Mouse (Mus musculus) heart, embryonic 14.5 days (tissue): ENCODE results near the gene Hopx. TPM values are rescaled to one million over a fixed set of nuclear protein-coding genes. Genes with fewer than 3 reads are reported as not detected.

Source experiments
- ATAC-seq: fragments of 200-750 bp; cut with Nextera tagmentation; 2 replicates; pipeline ENCODE4 v1.8.0; 2017; ENCODE audit warnings: low read depth, moderate TSS enrichment; ENCODE audit not compliant: insufficient number of reproducible peaks, insufficient read depth, low FRiP score
- H3K27ac ChIP-seq, 2 experiments: fragments of 200-500 bp in 1 of 2; fragments of 300-500 bp in 1 of 2; sonication (generic) in 1 of 2; replicated peaks in 1 of 2; 2 replicates each; pipeline ENCODE4 v1.5.1; 2012 to 2014; ENCODE audit warnings: low read depth in 2 of 2, low read length in 2 of 2, control low read depth in 1 of 2, mild to moderate bottlenecking in 1 of 2, mixed read lengths in 1 of 2; ENCODE audit not compliant: control insufficient read depth in 1 of 2, insufficient read depth in 1 of 2
- H3K27me3 ChIP-seq: fragments of 300-500 bp; sonication (generic); 2 replicates; pipeline ENCODE4 v1.6.1; 2014; ENCODE audit warnings: mild to moderate bottlenecking, low read length, control low read depth; ENCODE audit not compliant: control insufficient read depth, insufficient read depth
- H3K36me3 ChIP-seq: fragments of 300-500 bp; sonication (generic); 2 replicates; pipeline ENCODE4 v1.6.1; 2014; ENCODE audit warnings: mild to moderate bottlenecking, control low read depth, low read length, mixed read lengths; ENCODE audit not compliant: control insufficient read depth, insufficient read depth
- H3K4me1 ChIP-seq, 2 experiments: fragments of 200-500 bp in 1 of 2; fragments of 300-500 bp in 1 of 2; sonication (generic) in 1 of 2; 2 replicates each; pipeline ENCODE4 v1.6.1; 2012 to 2014; ENCODE audit warnings: low read length in 2 of 2, control low read depth in 1 of 2, mixed read lengths in 1 of 2; ENCODE audit not compliant: control insufficient read depth in 2 of 2, insufficient read depth in 2 of 2
- H3K4me2 ChIP-seq: fragments of 300-500 bp; sonication (generic); 2 replicates; pipeline ENCODE4 v1.6.1; 2014; ENCODE audit warnings: mild to moderate bottlenecking, low read length
- H3K4me3 ChIP-seq, 2 experiments: fragments of 200-500 bp in 1 of 2; fragments of 300-500 bp in 1 of 2; sonication (generic) in 1 of 2; 2 replicates each; pipeline ENCODE4 v1.5.1; 2012 to 2014; ENCODE audit warnings: low read length in 2 of 2, mild to moderate bottlenecking in 2 of 2, control low read depth in 1 of 2, low read depth in 1 of 2, moderate library complexity in 1 of 2; ENCODE audit not compliant: control insufficient read depth in 1 of 2, insufficient read depth in 1 of 2
- H3K9ac ChIP-seq: fragments of 300-500 bp; sonication (generic); 2 replicates; pipeline ENCODE4 v1.6.1; 2014; ENCODE audit warnings: mild to moderate bottlenecking, low read length
- H3K9me3 ChIP-seq: fragments of 300-500 bp; sonication (generic); 2 replicates; pipeline ENCODE4 v1.6.1; 2016; ENCODE audit warnings: low read length, control low read depth; ENCODE audit not compliant: control insufficient read depth
- WGBS: fragments of 180-500 bp; shearing (Covaris S2); extraction: QIAGEN DNeasy Blood & Tissue Kit; methylation state at CpG from one replicate; pipeline ENCODE4 v1.1.7; 2014; 5-methylcytosine and 5-hydroxymethylcytosine counted together
- polyA plus RNA-seq: library from polyadenylated mRNA; unstranded; fragments of >200 nt; fragmentation: Nextera tagmentation; extraction: Ambion mirVana; gene quantifications from 2 replicates; pipeline ENCODE4 v1.2.1, GENCODE M21; 2014

The Hopx gene
- polyA plus RNA-seq, 1 experiment from 2014 or later, result 34.0 TPM

GRCm38 (mm10) chr5:77151738-77152137 is 36.8 kb upstream of the Hopx start:
- H3K27ac ChIP-seq, result no peak overlapping the region

GRCm38 (mm10) chr5:77151075-77151474 is 36.2 kb upstream of the Hopx start:
- peaks cover 4 to 6% of the 10 kb centered on the region in 2 experiments; a peak in 2 of 4 replicates for H3K4me1 ChIP-seq
- H3K27me3 ChIP-seq, result no peaks in the 10 kb centered on the region
- H3K36me3 ChIP-seq, result no peaks in the 10 kb centered on the region
- no peaks in the 10 kb centered on the region for H3K9me3 ChIP-seq
- no peak overlapping the region for H3K9ac ChIP-seq
- 21% methylated on average over 7 of the region's 7 CpGs for WGBS
- ATAC-seq, result peak; percentile 58; the same call in 1 of the 2 replicates
- H3K4me2 ChIP-seq, result no peak overlapping the region
- no peak overlapping the region for H3K4me3 ChIP-seq
- H3K27ac ChIP-seq, result no peak overlapping the region

More at GRCm38 (mm10) chr5:77151738-77152137, 36.8 kb upstream of the Hopx start:
- ATAC-seq, result no peak
- Histone ChIP-seq H3K4me2 (no peak overlapping the region), H3K4me1 (peaks cover 4 to 6% of the 10 kb centered on the region in 2 experiments; a peak in 2 of 4 replicates), H3K36me3 (no peaks in the 10 kb centered on the region), H3K4me3 (no peak overlapping the region), H3K9ac (no peak overlapping the region), H3K27me3 (no peaks in the 10 kb centered on the region), H3K9me3 (no peaks in the 10 kb centered on the region)
- WGBS, result 69% methylated on average over 3 of the region's 3 CpGs

GRCm38 (mm10) chr5:77148021-77148621 is 33.2 kb upstream of the Hopx start:
- WGBS, result 52% methylated on average over 6 of the region's 6 CpGs
- peak overlapping the region; percentile 69 to 82 for H3K27ac ChIP-seq
- ATAC-seq, result peak; percentile 84
- no peaks in the 10 kb centered on the region for H3K27me3 ChIP-seq
- H3K36me3 ChIP-seq, result no peaks in the 10 kb centered on the region
- H3K4me1 ChIP-seq, result peaks cover 5 to 17% of the 10 kb centered on the region in 2 experiments; a peak in 3 of 4 replicates
- no peak overlapping the region for H3K4me2 ChIP-seq
- H3K4me3 ChIP-seq, result no peak overlapping the region
- no peak overlapping the region for H3K9ac ChIP-seq
- no peaks in the 10 kb centered on the region for H3K9me3 ChIP-seq

GRCm38 (mm10) chr5:77146459-77147170 is 31.7 kb upstream of the Hopx start:
- 57% methylated on average over 4 of the region's 4 CpGs for WGBS
- Histone ChIP-seq H3K9me3 (no peaks in the 10 kb centered on the region), H3K9ac (no peak overlapping the region), H3K4me3 (no peak overlapping the region), H3K27ac (no peak overlapping the region), H3K4me2 (no peak overlapping the region), H3K36me3 (no peaks in the 10 kb centered on the region), H3K4me1 (peaks cover 8 to 24% of the 10 kb centered on the region in 2 experiments; a peak in 3 of 4 replicates), H3K27me3 (no peaks in the 10 kb centered on the region)
- ATAC-seq, result no peak

GRCm38 (mm10) chr5:77144647-77145046 is 29.7 kb upstream of the Hopx start:
- no peaks in the 10 kb centered on the region for H3K27me3 ChIP-seq
- H3K9me3 ChIP-seq, result no peaks in the 10 kb centered on the region
- H3K27ac ChIP-seq, result no peak overlapping the region
- H3K9ac ChIP-seq, result no peak overlapping the region
- H3K4me3 ChIP-seq, result no peak overlapping the region
- no peaks in the 10 kb centered on the region for H3K36me3 ChIP-seq
- no peak overlapping the region for H3K4me2 ChIP-seq
- WGBS, result 61% methylated on average over 5 of the region's 5 CpGs
- no peak for ATAC-seq
- H3K4me1 ChIP-seq, result peaks cover 10 to 22% of the 10 kb centered on the region in 2 experiments

GRCm38 (mm10) chr5:77143076-77143475 is 28.2 kb upstream of the Hopx start:
- H3K4me1 ChIP-seq, result peaks cover 13 to 23% of the 10 kb centered on the region in 2 experiments
- 53% methylated on average over 3 of the region's 3 CpGs for WGBS

GRCm38 (mm10) chr5:77141336-77141735 is 26.4 kb upstream of the Hopx start:
- no peaks in the 10 kb centered on the region for H3K36me3 ChIP-seq
- no peaks in the 10 kb centered on the region for H3K27me3 ChIP-seq
- H3K4me1 ChIP-seq, result peaks cover 16 to 32% of the 10 kb centered on the region in 2 experiments
- no peak for ATAC-seq
- H3K9ac ChIP-seq, result no peak overlapping the region
- H3K4me2 ChIP-seq, result no peak overlapping the region
- H3K9me3 ChIP-seq, result no peaks in the 10 kb centered on the region
- H3K4me3 ChIP-seq, result no peak overlapping the region
- WGBS, result 71% methylated on average over 7 of the region's 7 CpGs
- H3K27ac ChIP-seq, result no peak overlapping the region

More at GRCm38 (mm10) chr5:77143076-77143475, 28.2 kb upstream of the Hopx start:
- H3K36me3 ChIP-seq, result no peaks in the 10 kb centered on the region
- H3K27me3 ChIP-seq, result no peaks in the 10 kb centered on the region
- H3K9me3 ChIP-seq, result no peaks in the 10 kb centered on the region
- no peak overlapping the region for H3K9ac ChIP-seq
- no peak overlapping the region; a peak in 1 of 4 replicates for H3K27ac ChIP-seq
- no peak overlapping the region for H3K4me3 ChIP-seq
- no peak for ATAC-seq
- H3K4me2 ChIP-seq, result no peak overlapping the region
